Mouse (Mus musculus): Measurements from ENCODE around the gene Tardbp.

DNA sequence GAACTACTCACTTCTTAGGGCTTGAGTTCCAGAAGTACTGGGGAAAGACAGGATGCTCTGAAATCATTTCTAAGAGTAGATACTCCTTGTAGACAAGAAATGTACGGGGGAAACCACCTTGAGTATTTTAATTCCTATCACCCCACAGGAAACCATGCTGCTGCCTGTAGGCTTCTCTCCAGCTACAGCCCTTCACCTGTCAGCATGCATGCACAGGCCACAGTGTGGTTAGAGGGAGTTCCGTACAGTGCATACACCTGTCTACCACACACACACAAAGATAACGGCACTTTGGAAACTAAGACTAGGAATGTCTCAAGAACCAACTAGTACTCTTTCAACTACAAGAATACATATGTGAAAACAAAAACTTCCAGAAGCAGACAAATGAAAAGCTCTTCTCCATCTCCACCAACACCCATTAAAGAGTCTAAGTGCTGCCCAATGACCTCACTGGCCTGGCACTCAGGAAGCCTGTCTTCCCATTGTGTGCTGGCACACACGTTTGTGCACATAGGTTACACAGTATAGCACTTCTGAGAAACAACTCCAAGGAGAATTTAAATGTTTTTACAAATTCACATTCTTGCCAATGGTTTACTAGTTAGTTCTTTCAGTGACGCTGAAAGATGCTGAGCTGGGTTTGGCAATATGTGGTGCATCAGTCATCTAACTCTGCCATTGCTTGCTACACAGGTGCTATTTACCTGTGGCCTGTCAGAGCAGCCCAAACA is 16.0 kb downstream of the Tardbp start:
- TF ChIP-seq CTCF (IDR thresholded peaks at IDR 0.05; ENCODE audit: borderline replicate concordance, insufficient read depth, low read length), result no peak
- TF ChIP-seq POLR2A (IDR thresholded peaks at IDR 0.05; ENCODE audit: low read depth, low read length), result no peak
